Mouse (Mus musculus): ENCODE results near the gene Olfr297. TPM values are rescaled to one million over a fixed set of nuclear protein-coding genes. Genes with fewer than 3 reads are reported as not detected.

Gene Olfr297
- total RNA-seq (2014; fragmentation: Nextera tagmentation) (not detected in 2 replicates), total RNA-seq (2017) (0.06 TPM in 1 of 2 replicates, not detected in the other), polyA plus RNA-seq (2012) (not detected in 2 replicates)

DNA sequence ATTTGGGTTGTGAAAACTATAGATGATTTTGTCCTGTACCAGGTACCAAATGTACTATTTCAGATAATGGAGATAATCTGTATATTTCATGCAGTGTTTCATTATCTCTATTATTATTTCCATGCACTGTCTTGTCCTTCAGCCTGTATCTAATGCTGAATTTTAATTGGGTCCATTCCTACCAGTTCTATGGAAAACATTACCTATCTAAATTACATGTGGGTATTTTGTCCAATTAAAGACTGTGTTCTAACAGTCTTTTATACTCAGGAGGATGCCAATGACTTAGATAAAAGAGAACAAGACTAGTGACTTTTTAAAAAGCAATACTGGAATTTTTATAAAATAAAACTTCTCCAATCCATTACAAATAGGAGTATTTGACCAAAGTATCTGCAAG, at the start of gene Olfr297:
Gene Olfr297, plus strand, starts transcription at position 301 of the 400 bp plus-strand sequence.
- Histone ChIP-seq H3K27me3 (ENCODE audit: insufficient read depth, low read length) (no peaks in the 10 kb centered on the region), H3K9me3 (replicated peaks) (no peaks in the 10 kb centered on the region), H3K4me1 (ENCODE audit: insufficient read depth, low read depth, low read length) (no peaks in the 10 kb centered on the region), H3K4me3 (ENCODE audit: low read depth, low read length) (no peak within 1 kb of the TSS), H3K36me3 (replicated peaks) (no peaks in the 10 kb centered on the region)
- ATAC-seq (ENCODE audit: extremely low read depth, insufficient number of reproducible peaks, low FRiP score, poor library complexity, severe bottlenecking) (no peak), DNase-seq (ENCODE audit: low spot score) (no peak)
- TF ChIP-seq TAL1 (conservative IDR thresholded peaks at IDR 0.05; ENCODE audit: low read depth, low read length) (no peak), GATA1 (IDR thresholded peaks at IDR 0.05; ENCODE audit: borderline replicate concordance, low read length) (no peak), GATA2 (IDR thresholded peaks at IDR 0.05; ENCODE audit: borderline replicate concordance, low read depth, low read length) (no peak), POLR2AphosphoS5 (IDR thresholded peaks at IDR 0.05; ENCODE audit: insufficient replicate concordance, low read depth, low read length) (no peak), CTCF (IDR thresholded peaks at IDR 0.05; ENCODE audit: low read depth, low read length) (no peak)

DNA sequence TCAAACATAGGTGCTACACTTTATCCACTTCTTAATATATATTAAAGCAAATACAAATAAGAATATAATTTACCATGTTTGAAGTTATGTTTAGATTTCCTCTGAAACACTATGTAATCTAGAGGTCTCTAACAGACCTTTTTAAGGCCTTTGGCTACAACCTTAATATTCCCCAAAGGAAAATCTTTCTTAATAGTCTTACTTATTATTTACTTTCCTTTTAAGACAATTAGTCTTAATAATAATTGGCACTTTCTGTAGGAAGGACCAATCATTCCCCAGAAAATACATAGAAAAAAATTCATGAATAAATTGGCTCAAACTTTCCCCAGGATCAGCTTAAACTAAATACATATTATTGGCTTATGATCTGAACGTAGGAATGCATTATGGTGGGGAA, 27.4 kb upstream of the Olfr297 start, which contains the start of gene Olfr298:
Gene Olfr298, minus strand, starts transcription at position 101 of the 400 bp plus-strand sequence.
- ATAC-seq (ENCODE audit: extremely low read depth, insufficient number of reproducible peaks, low FRiP score, poor library complexity, severe bottlenecking) (no peak), DNase-seq (ENCODE audit: low spot score) (no peak)
- Histone ChIP-seq H3K27me3 (ENCODE audit: insufficient read depth, low read length) (no peaks in the 10 kb centered on the region), H3K9me3 (replicated peaks) (no peaks in the 10 kb centered on the region), H3K36me3 (replicated peaks) (no peaks in the 10 kb centered on the region), H3K4me3 (ENCODE audit: low read depth, low read length) (no peak within 1 kb of the TSS), H3K4me1 (ENCODE audit: insufficient read depth, low read depth, low read length) (no peaks in the 10 kb centered on the region)
- TF ChIP-seq GATA2 (IDR thresholded peaks at IDR 0.05; ENCODE audit: borderline replicate concordance, low read depth, low read length) (no peak), TAL1 (conservative IDR thresholded peaks at IDR 0.05; ENCODE audit: low read depth, low read length) (no peak)

Other genes starting within 250 kb of the Olfr297 start
- gene Olfr310, start 242.8 kb upstream of the Olfr297 start, total RNA-seq (2014; fragmentation: Nextera tagmentation): not detected in 2 replicates
- 0.27 TPM in 1 of 2 replicates, not detected in the other for gene Olfr310, start 242.8 kb upstream of the Olfr297 start, total RNA-seq (2017)
- not detected in 2 replicates for gene Olfr310, start 242.8 kb upstream of the Olfr297 start, polyA plus RNA-seq (2012)
- not detected in 2 replicates for gene Olfr309, start 206.3 kb upstream of the Olfr297 start, total RNA-seq (2014; fragmentation: Nextera tagmentation)
- 0.11 TPM in 1 of 2 replicates, not detected in the other for gene Olfr309, start 206.3 kb upstream of the Olfr297 start, total RNA-seq (2017)
- gene Olfr309, start 206.3 kb upstream of the Olfr297 start, polyA plus RNA-seq (2012): not detected in 2 replicates
- not detected in 2 replicates for gene Olfr308, start 194.3 kb upstream of the Olfr297 start, total RNA-seq (2014; fragmentation: Nextera tagmentation)
- gene Olfr308, start 194.3 kb upstream of the Olfr297 start, total RNA-seq (2017): 0.11 TPM in 1 of 2 replicates, not detected in the other
- not detected in 2 replicates for gene Olfr308, start 194.3 kb upstream of the Olfr297 start, polyA plus RNA-seq (2012)
- not detected in 2 replicates for gene Olfr307, start 182.4 kb upstream of the Olfr297 start, total RNA-seq (2014; fragmentation: Nextera tagmentation)
- gene Olfr307, start 182.4 kb upstream of the Olfr297 start, total RNA-seq (2017): 0.11 and 0.35 TPM in 2 replicates
- gene Olfr307, start 182.4 kb upstream of the Olfr297 start, polyA plus RNA-seq (2012): not detected in 2 replicates
- not detected in 2 replicates for gene Olfr305, start 153.0 kb upstream of the Olfr297 start, total RNA-seq (2014; fragmentation: Nextera tagmentation)
- 0.12 and 0.22 TPM in 2 replicates for gene Olfr305, start 153.0 kb upstream of the Olfr297 start, total RNA-seq (2017)
- gene Olfr305, start 153.0 kb upstream of the Olfr297 start, polyA plus RNA-seq (2012): not detected in 2 replicates
- gene Olfr304, start 133.3 kb upstream of the Olfr297 start, total RNA-seq (2014; fragmentation: Nextera tagmentation): not detected in 2 replicates
- gene Olfr304, start 133.3 kb upstream of the Olfr297 start, total RNA-seq (2017): 0.16 TPM in 1 of 2 replicates, not detected in the other
- not detected in 2 replicates for gene Olfr304, start 133.3 kb upstream of the Olfr297 start, polyA plus RNA-seq (2012)
- gene Olfr303, start 122.2 kb upstream of the Olfr297 start, total RNA-seq (2014; fragmentation: Nextera tagmentation): not detected in 2 replicates
- 0.23 TPM in 1 of 2 replicates, not detected in the other for gene Olfr303, start 122.2 kb upstream of the Olfr297 start, total RNA-seq (2017)
- gene Olfr303, start 122.2 kb upstream of the Olfr297 start, polyA plus RNA-seq (2012): not detected in 2 replicates
- not detected in 2 replicates for gene Olfr301, start 116.1 kb upstream of the Olfr297 start, total RNA-seq (2014; fragmentation: Nextera tagmentation)
- 0.12 TPM in 1 of 2 replicates, not detected in the other for gene Olfr301, start 116.1 kb upstream of the Olfr297 start, total RNA-seq (2017)
- gene Olfr301, start 116.1 kb upstream of the Olfr297 start, polyA plus RNA-seq (2012): not detected in 2 replicates
- not detected in 2 replicates for gene Olfr299, start 60.0 kb upstream of the Olfr297 start, total RNA-seq (2014; fragmentation: Nextera tagmentation)
- gene Olfr299, start 60.0 kb upstream of the Olfr297 start, total RNA-seq (2017): 0.05 TPM in 1 of 2 replicates, not detected in the other
- not detected in 2 replicates for gene Olfr299, start 60.0 kb upstream of the Olfr297 start, polyA plus RNA-seq (2012)
- gene Olfr298, start 27.5 kb upstream of the Olfr297 start, total RNA-seq (2014; fragmentation: Nextera tagmentation): not detected in 2 replicates
- 0.12 TPM in 1 of 2 replicates, not detected in the other for gene Olfr298, start 27.5 kb upstream of the Olfr297 start, total RNA-seq (2017)
- not detected in 2 replicates for gene Olfr298, start 27.5 kb upstream of the Olfr297 start, polyA plus RNA-seq (2012)
- gene Olfr295, start 63.9 kb downstream of the Olfr297 start, total RNA-seq (2014; fragmentation: Nextera tagmentation): not detected in 2 replicates
- gene Olfr295, start 63.9 kb downstream of the Olfr297 start, total RNA-seq (2017): 0.06 and 0.27 TPM in 2 replicates
- gene Olfr295, start 63.9 kb downstream of the Olfr297 start, polyA plus RNA-seq (2012): not detected in 2 replicates
- gene Olfr294, start 96.7 kb downstream of the Olfr297 start, total RNA-seq (2014; fragmentation: Nextera tagmentation): not detected in 2 replicates
- gene Olfr294, start 96.7 kb downstream of the Olfr297 start, total RNA-seq (2017): 0.12 and 0.16 TPM in 2 replicates
- gene Olfr294, start 96.7 kb downstream of the Olfr297 start, polyA plus RNA-seq (2012): not detected in 2 replicates
- gene Olfr293, start 129.1 kb downstream of the Olfr297 start, total RNA-seq (2014; fragmentation: Nextera tagmentation): not detected in 2 replicates
- 0.33 and 0.35 TPM in 2 replicates for gene Olfr293, start 129.1 kb downstream of the Olfr297 start, total RNA-seq (2017)
- not detected in 2 replicates for gene Olfr293, start 129.1 kb downstream of the Olfr297 start, polyA plus RNA-seq (2012)
- not detected in 2 replicates for gene Olfr292, start 168.4 kb downstream of the Olfr297 start, total RNA-seq (2014; fragmentation: Nextera tagmentation)
- 0.06 and 0.11 TPM in 2 replicates for gene Olfr292, start 168.4 kb downstream of the Olfr297 start, total RNA-seq (2017)
- gene Olfr292, start 168.4 kb downstream of the Olfr297 start, polyA plus RNA-seq (2012): not detected in 2 replicates

All from G1E (cell line).